Mouse (Mus musculus) limb, embryonic 11.5 days (tissue): ENCODE data around the gene Hrasls5. TPM values are rescaled to one million over a fixed set of nuclear protein-coding genes. Genes with fewer than 3 reads are reported as not detected.
A peak's percentile ranks its signal among the peaks of the same experiment; 100 is the strongest.

Experiments used
- ATAC-seq: fragments of 200-750 bp; cut with Nextera tagmentation; 2 replicates; pipeline ENCODE4 v1.8.0; 2017; ENCODE audit warnings: low read depth; ENCODE audit not compliant: insufficient number of reproducible peaks, low FRiP score, low TSS enrichment
- DNase-seq: peaks from one replicate; pipeline ENCODE4 v3.0.0-alpha.2; 2015; ENCODE audit warnings: low spot score
- H3K27ac ChIP-seq: fragments of 300-500 bp; sonication (generic); replicated peaks from 2 replicates; pipeline ENCODE4 v1.5.1; 2014; ENCODE audit warnings: low read depth, mild to moderate bottlenecking, low read length
- H3K27me3 ChIP-seq: fragments of 300-500 bp; sonication (generic); 2 replicates; pipeline ENCODE4 v1.6.1; 2014; ENCODE audit warnings: mild to moderate bottlenecking, low read length, mixed read lengths; ENCODE audit not compliant: control insufficient read depth, insufficient read depth
- H3K36me3 ChIP-seq: fragments of 300-500 bp; sonication (generic); 2 replicates; pipeline ENCODE4 v1.6.1; 2014; ENCODE audit warnings: mild to moderate bottlenecking, low read length, moderate library complexity, mixed read lengths; ENCODE audit not compliant: control insufficient read depth, insufficient read depth
- H3K4me1 ChIP-seq: fragments of 300-500 bp; sonication (generic); 2 replicates; pipeline ENCODE4 v1.6.1; 2014; ENCODE audit warnings: low read length, mixed read lengths; ENCODE audit not compliant: control insufficient read depth, insufficient read depth
- H3K4me2 ChIP-seq: fragments of 300-500 bp; sonication (generic); 2 replicates; pipeline ENCODE4 v1.6.1; 2014; ENCODE audit warnings: low read depth, mild to moderate bottlenecking, moderate library complexity; ENCODE audit not compliant: severe bottlenecking
- H3K4me3 ChIP-seq: fragments of 300-500 bp; sonication (generic); 2 replicates; pipeline ENCODE4 v1.5.1; 2014; ENCODE audit warnings: low read depth, low read length
- H3K9ac ChIP-seq: fragments of 300-500 bp; sonication (generic); 2 replicates; pipeline ENCODE4 v1.6.1; 2014; ENCODE audit warnings: mild to moderate bottlenecking, low read length
- H3K9me3 ChIP-seq: fragments of 300-500 bp; sonication (generic); 2 replicates; pipeline ENCODE4 v1.6.1; 2016; ENCODE audit warnings: low read length; ENCODE audit not compliant: control insufficient read depth
- WGBS: fragments of 180-500 bp; shearing (Covaris S2); extraction: QIAGEN DNeasy Blood & Tissue Kit; methylation state at CpG from one replicate; pipeline ENCODE4 v1.1.7; 2014; 5-methylcytosine and 5-hydroxymethylcytosine counted together
- polyA plus RNA-seq: library from polyadenylated mRNA; unstranded; fragments of >200 nt; fragmentation: Nextera tagmentation; extraction: Ambion mirVana; gene quantifications from 2 replicates; pipeline ENCODE4 v1.2.1, GENCODE M21; 2014

The Hrasls5 gene
- polyA plus RNA-seq, 1 experiment from 2014 or later = not detected

GRCm38 (mm10) chr19:7616231-7616930 lies 4.0 kb downstream of the Hrasls5 start:
- H3K4me2 ChIP-seq = no peak overlapping the region
- H3K9ac ChIP-seq = no peak overlapping the region
- DNase-seq (no peak), ATAC-seq (no peak)
- H3K27ac ChIP-seq = no peak overlapping the region
- 0 out of 2 replicates have a peak, but pooled peaks cover 3% of the 10 kb centered on the region for H3K27me3 ChIP-seq
- H3K4me1 ChIP-seq = peaks cover 3% of the 10 kb centered on the region; the same call in 1 of the 2 replicates
- no peak overlapping the region for H3K4me3 ChIP-seq
- 83% methylated on average over 5 of the region's 5 CpGs for WGBS
- H3K36me3 ChIP-seq = no peaks in the 10 kb centered on the region
- no peaks in the 10 kb centered on the region for H3K9me3 ChIP-seq

GRCm38 (mm10) chr19:7617085-7617484 lies 4.7 kb downstream of the Hrasls5 start:
- Histone ChIP-seq H3K27me3 (0 out of 2 replicates have a peak, but pooled peaks cover 3% of the 10 kb centered on the region), H3K4me3 (no peak overlapping the region), H3K36me3 (no peaks in the 10 kb centered on the region), H3K4me2 (no peak overlapping the region), H3K9ac (no peak overlapping the region), H3K4me1 (peaks cover 3% of the 10 kb centered on the region; the same call in 1 of the 2 replicates), H3K9me3 (no peaks in the 10 kb centered on the region), H3K27ac (no peak overlapping the region)
- DNase-seq = no peak
- no peak for ATAC-seq
- 57% methylated on average over 3 of the region's 3 CpGs for WGBS

GRCm38 (mm10) chr19:7617696-7618095 lies 5.4 kb downstream of the Hrasls5 start:
- no peak for ATAC-seq
- 45% methylated on average over 7 of the region's 7 CpGs for WGBS
- no peaks in the 10 kb centered on the region for H3K4me1 ChIP-seq
- peak; percentile 82 for DNase-seq
- no peak overlapping the region for H3K9ac ChIP-seq
- no peak overlapping the region for H3K4me3 ChIP-seq
- no peak overlapping the region for H3K27ac ChIP-seq
- no peak overlapping the region for H3K4me2 ChIP-seq
- no peaks in the 10 kb centered on the region for H3K27me3 ChIP-seq
- H3K9me3 ChIP-seq = no peaks in the 10 kb centered on the region
- H3K36me3 ChIP-seq = no peaks in the 10 kb centered on the region

GRCm38 (mm10) chr19:7633021-7633420 lies 20.7 kb downstream of the Hrasls5 start:
- Histone ChIP-seq H3K4me2 (no peak overlapping the region), H3K9ac (no peak overlapping the region), H3K9me3 (no peaks in the 10 kb centered on the region), H3K27me3 (no peaks in the 10 kb centered on the region), H3K36me3 (no peaks in the 10 kb centered on the region), H3K27ac (no peak overlapping the region), H3K4me1 (no peaks in the 10 kb centered on the region), H3K4me3 (no peak overlapping the region)
- no peak for DNase-seq
- no peak for ATAC-seq

GRCm38 (mm10) chr19:7633786-7634185 lies 21.4 kb downstream of the Hrasls5 start:
- WGBS = 64% methylated on average over 1 of the region's 1 CpGs
- Histone ChIP-seq H3K9me3 (no peaks in the 10 kb centered on the region), H3K36me3 (no peaks in the 10 kb centered on the region), H3K27ac (no peak overlapping the region), H3K27me3 (no peaks in the 10 kb centered on the region), H3K4me2 (no peak overlapping the region), H3K9ac (no peak overlapping the region), H3K4me3 (no peak overlapping the region), H3K4me1 (no peaks in the 10 kb centered on the region)
- DNase-seq (no peak), ATAC-seq (no peak)

GRCm38 (mm10) chr19:7648913-7649666 lies 36.7 kb downstream of the Hrasls5 start:
- H3K36me3 ChIP-seq = no peaks in the 10 kb centered on the region
- H3K4me3 ChIP-seq = no peak overlapping the region
- no peak for ATAC-seq
- H3K27ac ChIP-seq = no peak overlapping the region
- 78% methylated on average over 8 of the region's 8 CpGs for WGBS
- H3K9me3 ChIP-seq = no peaks in the 10 kb centered on the region
- no peaks in the 10 kb centered on the region for H3K27me3 ChIP-seq
- DNase-seq = no peak
- no peaks in the 10 kb centered on the region for H3K4me1 ChIP-seq
- H3K9ac ChIP-seq = no peak overlapping the region
- no peak overlapping the region for H3K4me2 ChIP-seq

GRCm38 (mm10) chr19:7672033-7672432 lies 59.7 kb downstream of the Hrasls5 start:
- WGBS = 29% methylated on average over 1 of the region's 1 CpGs

GRCm38 (mm10) chr19:7687988-7688387 lies 75.6 kb downstream of the Hrasls5 start:
- no peak overlapping the region for H3K27ac ChIP-seq
- no peak overlapping the region for H3K4me3 ChIP-seq
- no peaks in the 10 kb centered on the region for H3K9me3 ChIP-seq
- DNase-seq (no peak), ATAC-seq (no peak)
- WGBS = 90% methylated on average over 1 of the region's 1 CpGs
- H3K27me3 ChIP-seq = no peaks in the 10 kb centered on the region
- no peaks in the 10 kb centered on the region for H3K36me3 ChIP-seq
- no peaks in the 10 kb centered on the region for H3K4me1 ChIP-seq
- no peak overlapping the region for H3K9ac ChIP-seq
- no peak overlapping the region for H3K4me2 ChIP-seq

More at GRCm38 (mm10) chr19:7672033-7672432, 59.7 kb downstream of the Hrasls5 start:
- ATAC-seq = no peak
- H3K9me3 ChIP-seq = no peaks in the 10 kb centered on the region
- H3K4me2 ChIP-seq = no peak overlapping the region
- H3K36me3 ChIP-seq = no peaks in the 10 kb centered on the region
- no peaks in the 10 kb centered on the region for H3K27me3 ChIP-seq
- no peak overlapping the region for H3K4me3 ChIP-seq
- no peaks in the 10 kb centered on the region for H3K4me1 ChIP-seq
- no peak overlapping the region for H3K27ac ChIP-seq
- no peak for DNase-seq
- no peak overlapping the region for H3K9ac ChIP-seq
